Mouse (Mus musculus) hematopoietic stem cell, adult 5-6 weeks (primary cell): ENCODE results near the gene Tnrc18. TPM values are rescaled to one million over a fixed set of nuclear protein-coding genes. Genes with fewer than 3 reads are reported as not detected.

Experiments used
- ATAC-seq, 2 experiments: fragments of 125-278 bp in 1 of 2; replicated peaks in 1 of 2; 2 replicates each; pipeline ENCODE4 v1.8.0; 2016 to 2017; ENCODE audit warnings: inconsistent platforms in 2 of 2, mild to moderate bottlenecking in 2 of 2, moderate number of reproducible peaks in 2 of 2, low read depth in 1 of 2, moderate TSS enrichment in 1 of 2; ENCODE audit not compliant: low FRiP score in 2 of 2, poor library complexity in 2 of 2, severe bottlenecking in 2 of 2, insufficient read depth in 1 of 2, low TSS enrichment in 1 of 2
- total RNA-seq: library from RNA; stranded (forward); fragments of 172-1452, 232-1000 nt; gene quantifications from 2 replicates; pipeline ENCODE4 v1.2.3, GENCODE M21; 2017

Gene Tnrc18
- total RNA-seq, 1 experiment from 2014 or later, result 21.4 TPM

DNA sequence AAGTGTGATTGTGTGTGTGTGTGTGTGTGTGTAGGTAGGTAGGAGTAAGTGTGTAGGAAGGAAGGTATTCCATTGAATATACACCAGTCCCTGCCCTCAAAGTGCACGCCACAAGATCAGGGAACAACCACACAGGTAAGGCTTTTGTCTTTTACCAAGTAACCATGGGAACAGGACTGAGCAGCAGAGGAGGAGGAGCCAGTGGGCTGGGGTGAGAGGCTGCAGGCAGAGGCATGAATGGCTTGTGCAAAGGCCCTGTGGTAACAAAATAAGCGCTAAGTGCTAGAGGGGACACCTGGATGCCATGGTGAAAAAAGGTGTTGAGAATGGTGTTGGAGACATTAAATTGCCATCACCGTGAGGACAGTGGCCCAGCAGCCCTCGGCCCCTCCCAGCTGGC lies 24.9 kb downstream of the Tnrc18 start:
- ATAC-seq, result no peak

DNA sequence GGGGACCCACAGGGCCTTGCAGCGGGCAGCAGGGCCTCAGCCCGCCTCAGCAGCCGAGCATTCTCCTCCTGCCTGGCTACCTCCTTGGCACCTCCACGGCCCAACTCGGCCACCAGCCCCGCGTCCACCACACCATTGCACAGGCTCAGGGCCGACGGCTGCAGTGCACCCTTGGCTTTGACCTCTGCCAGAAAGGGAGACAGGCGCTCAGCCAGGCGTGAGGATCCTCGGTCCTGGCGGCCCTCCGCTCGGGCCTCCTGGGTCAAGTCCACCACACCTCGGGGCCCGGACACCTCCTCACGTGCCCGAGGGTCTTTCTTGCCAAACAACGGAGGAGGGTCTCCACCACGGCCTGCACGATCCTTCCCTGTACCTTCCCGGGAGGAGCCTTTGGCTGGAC lies 29.2 kb downstream of the Tnrc18 start:
- ATAC-seq, result no peak

DNA sequence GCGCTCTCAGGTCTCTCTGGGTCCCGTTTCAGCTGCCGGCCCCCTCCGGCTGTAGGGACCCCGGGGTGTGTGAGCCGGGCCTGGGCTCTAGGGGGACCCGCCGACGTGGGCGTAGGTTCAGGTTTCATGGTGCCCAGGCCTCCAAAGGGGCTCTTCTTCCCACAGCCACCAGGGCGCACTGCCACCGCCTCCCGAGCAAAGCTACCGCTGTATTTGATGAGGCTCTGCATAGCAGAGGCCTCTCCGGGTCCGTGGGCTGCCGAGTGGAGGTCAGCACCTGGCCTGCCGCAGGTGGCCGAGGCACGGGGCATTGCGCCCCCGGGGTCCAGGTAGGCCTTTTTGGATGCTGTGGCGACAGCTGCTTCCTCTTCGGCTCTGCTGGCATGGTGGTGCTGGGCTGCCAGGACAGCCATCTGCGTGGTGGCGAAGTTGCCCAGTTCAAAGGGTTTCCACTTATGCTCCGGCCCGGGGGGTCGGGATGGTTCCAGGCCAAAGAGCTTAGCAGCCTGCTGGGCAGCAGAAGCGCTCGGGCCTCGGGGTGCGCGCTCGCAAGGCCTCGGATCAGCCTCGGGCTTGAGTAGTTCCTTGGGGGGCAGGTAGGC lies 30.1 kb downstream of the Tnrc18 start:
- no peak for ATAC-seq

- ATAC-seq, result peak in 1 of 2 experiments; percentile 43; a peak in 1 of 4 replicates
Observed at GRCm38 (mm10) chr5:142786709-142787108, 30.8 kb downstream of the Tnrc18 start.

DNA sequence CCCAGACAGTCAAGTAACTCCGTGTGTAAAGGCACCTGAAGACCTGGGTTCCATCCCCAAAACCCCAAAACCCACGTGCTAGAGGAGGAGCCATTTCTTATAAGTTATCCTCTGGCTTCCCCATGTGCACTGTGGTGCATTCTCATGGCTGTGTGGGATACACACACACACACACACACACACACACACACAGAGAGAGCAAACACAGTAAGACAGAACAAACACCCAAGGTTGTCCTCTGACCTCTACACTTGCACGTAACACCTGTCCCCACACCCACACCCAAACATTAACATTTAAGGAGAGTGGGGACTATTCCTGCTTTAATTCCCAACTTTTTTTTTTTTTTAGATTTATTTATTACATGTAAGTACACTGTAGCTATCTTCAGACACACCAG lies 31.2 kb downstream of the Tnrc18 start:
- ATAC-seq, result no peak

DNA sequence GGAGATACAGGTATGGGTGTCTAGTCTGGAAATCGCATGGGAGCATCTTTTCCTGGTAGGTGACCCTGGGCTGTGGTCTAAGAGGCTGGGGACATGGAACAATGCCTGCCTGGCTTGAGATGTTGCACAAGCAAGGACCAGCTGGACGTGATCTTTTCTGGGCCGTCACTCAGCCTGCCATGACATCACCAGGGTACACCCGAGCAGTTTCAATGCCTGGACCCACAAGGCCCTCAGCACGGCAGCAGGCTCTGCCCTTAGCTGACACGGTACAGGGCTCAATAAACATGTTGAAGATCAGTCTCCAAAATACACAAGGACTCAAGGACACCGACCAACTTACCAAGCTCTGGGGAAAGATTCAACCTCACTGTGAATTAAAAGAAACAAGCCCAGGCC lies 34.3 kb downstream of the Tnrc18 start:
- ATAC-seq, result no peak

DNA sequence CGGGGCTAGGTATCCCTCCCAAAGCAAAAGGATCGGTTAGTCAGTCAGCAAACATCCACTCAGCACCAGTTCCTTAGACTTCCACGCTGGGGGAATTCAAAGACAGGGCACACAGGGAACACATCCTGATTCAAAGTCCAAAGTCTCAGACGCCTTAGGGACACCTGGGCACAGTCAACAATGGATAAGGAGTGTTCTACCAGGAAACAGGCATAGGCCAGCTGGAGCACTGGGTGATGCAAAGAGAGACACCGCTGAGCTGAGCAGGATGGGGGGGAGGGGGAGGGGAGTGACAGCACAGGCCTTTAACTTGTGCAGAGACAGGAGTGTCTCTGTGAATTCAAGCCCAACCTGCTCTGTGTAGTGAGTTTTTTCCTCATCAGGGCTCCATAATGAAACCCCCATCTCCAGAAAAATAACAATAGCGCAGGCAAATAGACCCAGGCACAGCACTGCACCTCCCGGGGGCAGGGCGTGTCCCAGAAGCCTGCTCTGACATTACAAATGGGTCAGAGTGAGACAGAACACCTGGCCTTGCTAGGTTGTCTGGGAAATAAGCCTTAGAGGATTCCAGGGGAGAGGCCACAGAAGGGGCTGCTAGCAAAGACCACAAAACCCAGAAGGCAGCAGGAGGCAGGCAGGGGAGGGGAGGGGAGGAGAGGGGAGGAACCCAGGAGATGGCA lies 34.9 kb downstream of the Tnrc18 start:
- no peak for ATAC-seq

- ATAC-seq, result no peak
Observed at GRCm38 (mm10) chr5:142780579-142780978, 36.9 kb downstream of the Tnrc18 start.

- no peak for ATAC-seq
Observed at GRCm38 (mm10) chr5:142778871-142779270, 38.6 kb downstream of the Tnrc18 start.

- no peak for ATAC-seq
Observed at GRCm38 (mm10) chr5:142778135-142778534, 39.3 kb downstream of the Tnrc18 start.

GRCm38 (mm10) chr5:142776080-142776479 lies 41.4 kb downstream of the Tnrc18 start:
- ATAC-seq, result no peak

- no peak for ATAC-seq
Observed at GRCm38 (mm10) chr5:142774771-142775170, 42.7 kb downstream of the Tnrc18 start.

- ATAC-seq, result no peak
Observed at GRCm38 (mm10) chr5:142771964-142772363, 45.5 kb downstream of the Tnrc18 start.

DNA sequence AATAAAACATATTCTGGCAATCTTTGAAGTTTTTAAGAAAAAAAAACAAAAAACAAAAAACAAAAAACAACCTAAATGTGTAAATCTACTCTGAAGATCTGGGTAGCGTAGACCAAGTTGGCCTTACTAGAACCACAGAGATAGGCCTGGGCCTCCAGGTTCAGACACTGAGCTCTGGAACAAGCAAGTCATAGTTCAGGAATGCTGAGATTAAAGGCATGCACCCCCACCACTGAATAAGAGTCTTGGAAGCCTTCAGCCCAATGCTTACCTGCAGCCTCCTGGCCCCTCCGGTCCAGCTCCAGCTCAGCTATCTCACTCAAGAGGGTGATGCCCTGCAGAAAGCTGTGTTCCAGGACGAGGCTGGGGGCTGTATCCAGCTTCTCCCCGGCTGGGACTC lies 46.4 kb downstream of the Tnrc18 start:
- ATAC-seq, result no peak

DNA sequence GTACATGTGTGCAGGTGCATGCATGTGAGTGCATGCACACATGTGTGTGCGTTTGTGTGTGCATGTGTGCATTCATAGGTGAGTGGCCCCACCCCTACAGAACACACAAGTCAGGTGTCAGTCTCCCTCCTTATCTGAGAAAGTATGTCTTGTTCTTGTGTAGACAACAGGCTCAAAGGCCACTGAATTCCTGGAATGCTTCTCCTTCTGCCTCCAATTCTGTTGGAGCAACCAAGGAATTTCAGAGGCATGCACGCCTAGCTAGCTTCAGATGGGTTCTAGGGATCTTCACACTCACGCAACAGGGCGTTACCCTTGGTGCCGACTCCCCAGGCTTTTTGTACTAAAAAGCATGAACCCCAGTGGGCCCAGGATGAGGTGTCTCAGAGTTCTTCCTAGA lies 47.8 kb downstream of the Tnrc18 start:
- no peak for ATAC-seq

GRCm38 (mm10) chr5:142768352-142769267 lies 48.9 kb downstream of the Tnrc18 start:
- no peak for ATAC-seq

DNA sequence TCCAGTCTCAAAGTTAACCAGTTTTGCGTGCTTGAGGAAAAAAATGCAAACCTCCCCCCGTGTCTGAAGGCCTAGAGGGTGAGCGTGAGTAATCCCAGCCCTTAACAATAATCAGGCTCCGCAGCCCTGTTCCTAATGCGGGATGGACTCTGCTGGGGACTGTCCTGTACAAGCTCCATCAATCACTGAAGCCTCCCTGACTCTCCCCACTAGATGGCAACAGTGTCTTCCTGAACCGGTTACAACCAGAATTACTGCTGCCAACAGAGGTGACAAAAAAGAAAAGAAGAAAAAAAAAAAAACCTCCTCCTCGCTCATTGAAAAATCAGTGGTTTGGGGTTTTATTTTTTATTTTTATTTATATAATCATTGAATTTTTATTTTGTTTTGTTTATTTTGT lies 49.5 kb downstream of the Tnrc18 start:
- peak; percentile 59 to 74; a peak in 3 of 4 replicates for ATAC-seq

DNA sequence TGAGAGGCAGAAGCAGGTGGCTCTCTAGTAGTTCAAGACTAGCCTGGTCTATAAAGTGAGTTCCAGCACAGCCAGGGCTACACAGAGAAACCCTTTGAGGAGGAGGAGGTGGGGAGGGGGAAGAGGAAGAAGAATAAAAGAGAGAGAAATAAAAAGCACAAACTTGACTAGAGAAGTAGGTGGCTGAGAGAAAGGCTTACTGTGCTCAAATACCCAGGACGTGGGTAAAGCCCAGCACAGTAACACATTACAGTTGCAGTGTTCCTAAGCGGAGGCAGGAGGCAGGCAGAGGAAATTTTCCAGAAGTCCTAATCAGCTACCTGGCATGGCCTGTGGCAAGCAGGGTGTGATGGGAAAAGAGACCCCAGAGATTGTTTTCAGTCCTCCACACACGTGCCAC lies 50.8 kb downstream of the Tnrc18 start:
- no peak for ATAC-seq
